Mouse (Mus musculus) CH12.LX (cell line): Measurements from ENCODE around the gene Brd3os. TPM values are rescaled to one million over a fixed set of nuclear protein-coding genes. Genes with fewer than 3 reads are reported as not detected.

Experiments
- DNase-seq: peaks from one replicate; pipeline ENCODE4 v3.0.0-alpha.2; 2013; ENCODE audit errors: extremely low read depth
- H3K27ac ChIP-seq: 2 replicates; pipeline ENCODE4 v1.5.1; 2012; ENCODE audit warnings: low read depth, mild to moderate bottlenecking, control low read depth, moderate library complexity; ENCODE audit not compliant: insufficient read depth
- H3K27me3 ChIP-seq: replicated peaks from 2 replicates; pipeline ENCODE3; 2012; ENCODE audit warnings: inconsistent platforms
- H3K36me3 ChIP-seq, 2 experiments: replicated peaks in 1 of 2; 2 replicates each; pipeline versions ENCODE3 to v1.6.1; 2012; ENCODE audit warnings: inconsistent platforms in 1 of 2, low read length in 1 of 2, mild to moderate bottlenecking in 1 of 2, mixed read lengths in 1 of 2, moderate library complexity in 1 of 2; ENCODE audit not compliant: control insufficient read depth in 1 of 2, insufficient read depth in 1 of 2
- H3K4me1 ChIP-seq, 2 experiments: 2 replicates each; pipeline ENCODE4 v1.6.1; 2012; ENCODE audit warnings: inconsistent platforms in 1 of 2, moderate library complexity in 1 of 2; ENCODE audit not compliant: insufficient read depth in 2 of 2, control insufficient read depth in 1 of 2
- H3K4me2 ChIP-seq: 2 replicates; pipeline ENCODE4 v1.6.1; 2012; ENCODE audit warnings: low read depth, mild to moderate bottlenecking, control low read depth; ENCODE audit not compliant: poor library complexity, insufficient read depth, severe bottlenecking
- H3K4me3 ChIP-seq, 3 experiments: fragments of 150-350 bp in 1 of 3; sonication (generic) in 1 of 3; replicated peaks in 1 of 3; 2 replicates each; pipeline versions ENCODE3 to v1.5.1; 2011 to 2012; ENCODE audit warnings: low read depth in 2 of 3, low read length in 2 of 3, mild to moderate bottlenecking in 2 of 3, moderate library complexity in 2 of 3, control low read depth in 1 of 3, improper control_type of control experiment in 1 of 3, inconsistent platforms in 1 of 3, mixed read lengths in 1 of 3; ENCODE audit not compliant: poor library complexity in 1 of 3
- H3K79me2 ChIP-seq: replicated peaks from 2 replicates; pipeline ENCODE4 v1.6.1; 2012; ENCODE audit warnings: mild to moderate bottlenecking, moderate library complexity; ENCODE audit not compliant: control insufficient read depth, poor library complexity, insufficient read depth, severe bottlenecking; ENCODE audit errors: extremely low read depth
- H3K9ac ChIP-seq: 2 replicates; pipeline ENCODE4 v1.6.1; 2012; ENCODE audit warnings: low read depth, mild to moderate bottlenecking, control low read depth, moderate library complexity; ENCODE audit not compliant: insufficient read depth
- H3K9me3 ChIP-seq: replicated peaks from 2 replicates; pipeline ENCODE3; 2012; ENCODE audit warnings: low read length, inconsistent platforms, mixed read lengths
- BHLHE40 ChIP-seq: IDR thresholded peaks from 2 replicates; pipeline ENCODE4 v1.6.1; 2011; ENCODE audit warnings: mild to moderate bottlenecking, low read depth, low read length, improper control_type of control experiment
- CHD1 ChIP-seq: IDR thresholded peaks from 2 replicates; pipeline ENCODE4 v1.6.1; 2012; ENCODE audit warnings: low read depth, low read length, improper control_type of control experiment, inconsistent platforms
- CHD2 ChIP-seq: IDR thresholded peaks from 2 replicates; pipeline ENCODE4 v1.6.1; 2011; ENCODE audit warnings: low read length, improper control_type of control experiment
- E2F4 ChIP-seq: IDR thresholded peaks from 2 replicates; pipeline ENCODE4 v1.6.1; 2011; ENCODE audit warnings: low read depth, low read length, improper control_type of control experiment; ENCODE audit not compliant: insufficient replicate concordance
- ELF1 ChIP-seq: IDR thresholded peaks from 2 replicates; pipeline ENCODE4 v1.6.1; 2014; ENCODE audit warnings: low read depth, mild to moderate bottlenecking, inconsistent platforms, low read length, improper control_type of control experiment
- EP300 ChIP-seq: IDR thresholded peaks from 2 replicates; pipeline ENCODE4 v1.6.1; 2011; ENCODE audit warnings: low read length, improper control_type of control experiment
- ETS1 ChIP-seq: conservative IDR thresholded peaks from 2 replicates; pipeline ENCODE4 v1.6.1; 2012; ENCODE audit warnings: low read depth, mild to moderate bottlenecking, inconsistent platforms, low read length, improper control_type of control experiment, moderate library complexity
- GABPA ChIP-seq: IDR thresholded peaks from 2 replicates; pipeline ENCODE4 v1.6.1; 2012; ENCODE audit warnings: low read depth, low read length, improper control_type of control experiment, inconsistent platforms; ENCODE audit not compliant: insufficient replicate concordance
- HCFC1 ChIP-seq: IDR thresholded peaks from 2 replicates; pipeline ENCODE4 v1.6.1; 2012; ENCODE audit warnings: low read depth, mild to moderate bottlenecking, inconsistent platforms, low read length, improper control_type of control experiment
- KAT2A ChIP-seq: IDR thresholded peaks from 2 replicates; pipeline ENCODE4 v1.6.1; 2012; ENCODE audit warnings: low read length, improper control_type of control experiment, inconsistent platforms; ENCODE audit not compliant: insufficient replicate concordance
- MAFK ChIP-seq: IDR thresholded peaks from 2 replicates; pipeline ENCODE4 v1.6.1; 2011; ENCODE audit warnings: low read length, improper control_type of control experiment; ENCODE audit not compliant: insufficient replicate concordance
- MAZ ChIP-seq: IDR thresholded peaks from 2 replicates; pipeline ENCODE4 v1.6.1; 2012; ENCODE audit warnings: low read depth, mild to moderate bottlenecking, inconsistent platforms, low read length, improper control_type of control experiment, moderate library complexity
- MEF2A ChIP-seq: IDR thresholded peaks from 2 replicates; pipeline ENCODE4 v1.6.1; 2014; ENCODE audit warnings: low read depth, mild to moderate bottlenecking, inconsistent platforms, low read length, improper control_type of control experiment, borderline replicate concordance
- MYC ChIP-seq: IDR thresholded peaks from 2 replicates; pipeline ENCODE4 v1.6.1; 2011; ENCODE audit warnings: low read depth, mild to moderate bottlenecking, improper control_type of control experiment, low read length
- NELFE ChIP-seq: IDR thresholded peaks from 2 replicates; pipeline ENCODE4 v1.6.1; 2011; ENCODE audit warnings: low read depth, low read length, improper control_type of control experiment
- PAX5 ChIP-seq: IDR thresholded peaks from 2 replicates; pipeline ENCODE4 v1.6.1; 2012; ENCODE audit warnings: low read length, inconsistent platforms, mixed read lengths
- POLR2A ChIP-seq: IDR thresholded peaks from 2 replicates; pipeline ENCODE4 v1.6.1; 2011; ENCODE audit warnings: low read depth, mild to moderate bottlenecking, improper control_type of control experiment, low read length
- POLR2AphosphoS2 ChIP-seq: IDR thresholded peaks from 2 replicates; pipeline ENCODE4 v1.6.1; 2011; ENCODE audit warnings: low read depth, low read length, improper control_type of control experiment
- RCOR1 ChIP-seq: conservative IDR thresholded peaks from 2 replicates; pipeline ENCODE4 v1.6.1; 2012; ENCODE audit warnings: low read depth, mild to moderate bottlenecking, inconsistent platforms, low read length, improper control_type of control experiment
- SIN3A ChIP-seq: IDR thresholded peaks from 2 replicates; pipeline ENCODE4 v1.6.1; 2012; ENCODE audit warnings: low read length, improper control_type of control experiment, inconsistent platforms
- TBP ChIP-seq: conservative IDR thresholded peaks from 2 replicates; pipeline ENCODE4 v1.6.1; 2011; ENCODE audit warnings: low read depth, low read length, improper control_type of control experiment
- USF1 ChIP-seq: IDR thresholded peaks from 2 replicates; pipeline ENCODE4 v1.6.1; 2014; ENCODE audit warnings: low read depth, mild to moderate bottlenecking, inconsistent platforms, low read length, improper control_type of control experiment
- ZC3H11A ChIP-seq: IDR thresholded peaks from 2 replicates; pipeline ENCODE4 v1.6.1; 2012; ENCODE audit warnings: low read depth, mild to moderate bottlenecking, inconsistent platforms, low read length, improper control_type of control experiment
- ZMIZ1 ChIP-seq: IDR thresholded peaks from 2 replicates; pipeline ENCODE4 v1.6.1; 2012; ENCODE audit warnings: low read depth, mild to moderate bottlenecking, inconsistent platforms, low read length, improper control_type of control experiment
- dilution Hi-C: fragments of 300-500 bp; cut with MboI; formaldehyde crosslinking; loops from 2 replicates; pipeline ENCODE4 v1.14.3; 2020; ENCODE audit warnings: low sequenced_read_pairs; ENCODE audit not compliant: extremely low pct_unique_long_range_greater_than_20kb, extremely low pct_ligation_motif_present
- in situ Hi-C: fragments of 300-500 bp; cut with MboI; formaldehyde crosslinking; loops from 3 replicates; pipeline ENCODE4 v1.14.3; 2019; ENCODE audit warnings: low sequenced_read_pairs, low pct_ligation_motif_present, low pct_unique_long_range_greater_than_20kb, mixed read lengths
- polyA plus RNA-seq: library from polyadenylated mRNA; unstranded; fragments of >175 nt; gene quantifications from 2 replicates; pipeline ENCODE4 v1.2.1, GENCODE M21; 2012; ENCODE audit warnings: low read depth; ENCODE audit not compliant: insufficient read length
- total RNA-seq, 2 experiments: library from RNA; depleted of rRNA; stranded (reverse); fragments of 300-350 nt in 1 of 2; fragments of >200 nt in 1 of 2; gene quantifications; 2 replicates each; pipeline ENCODE4 v1.2.3; 2012 to 2014

The Brd3os gene
- total and polyA plus RNA-seq, 3 experiments = 1.2 to 2.1 (median 1.8) TPM

GRCm38 (mm10) chr2:27459735-27460134 lies 17.6 kb downstream of the Brd3os start:
- no peak for TF ChIP-seq ETS1
- TF ChIP-seq, all 38 proteins: peak for 0
- Histone ChIP-seq H3K4me1 (peaks cover 10 to 21% of the 10 kb centered on the region in 2 experiments), H3K4me3 (no peak overlapping the region), H3K27ac (no peak overlapping the region), H3K9ac (no peak overlapping the region), H3K27me3 (no peaks in the 10 kb centered on the region), H3K79me2 (no peaks in the 10 kb centered on the region), H3K4me2 (no peak overlapping the region), H3K9me3 (no peaks in the 10 kb centered on the region), H3K36me3 (peaks cover 72 to 95% of the 10 kb centered on the region in 2 experiments)
- in situ Hi-C loops (no loop called here), dilution Hi-C loops (no loop called here)
- DNase-seq = no peak

DNA sequence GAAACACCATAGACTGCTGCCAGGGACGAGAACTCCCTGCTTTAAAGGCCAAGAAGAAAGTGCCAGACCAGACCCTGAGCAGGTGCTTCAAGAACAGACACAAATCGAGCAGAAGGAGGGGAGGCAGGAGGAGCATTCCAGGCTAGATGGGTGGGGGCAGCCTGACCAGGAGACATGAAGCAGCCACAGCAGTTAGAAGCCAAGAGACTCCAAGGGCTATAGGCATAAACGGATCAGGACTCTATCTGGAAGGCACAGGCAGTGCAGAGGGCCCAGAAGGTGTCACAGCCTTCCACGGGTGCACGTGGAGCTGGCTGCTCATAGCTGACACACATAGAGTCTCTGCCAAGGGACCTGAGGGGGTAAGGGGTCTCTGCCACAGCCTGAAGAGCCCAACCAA lies 18.0 kb downstream of the Brd3os start:
- dilution Hi-C loops (no loop called here), in situ Hi-C loops (no loop called here)
- TF ChIP-seq TBP = no peak
- TF ChIP-seq EP300 = no peak
- TF ChIP-seq MEF2A = no peak
- TF ChIP-seq USF1 = no peak
- TF ChIP-seq MAFK = no peak
- no peak for TF ChIP-seq HCFC1
- TF ChIP-seq ZMIZ1 = no peak
- no peak for TF ChIP-seq POLR2A
- TF ChIP-seq NELFE = no peak
- TF ChIP-seq ZC3H11A = no peak
- H3K4me3 ChIP-seq = no peak overlapping the region
- H3K79me2 ChIP-seq = no peaks in the 10 kb centered on the region
- H3K9me3 ChIP-seq = no peaks in the 10 kb centered on the region
- H3K36me3 ChIP-seq = peaks cover 71 to 92% of the 10 kb centered on the region in 2 experiments
- H3K4me2 ChIP-seq = no peak overlapping the region
- no peaks in the 10 kb centered on the region for H3K27me3 ChIP-seq
- DNase-seq = no peak
- peaks cover 10 to 21% of the 10 kb centered on the region in 2 experiments for H3K4me1 ChIP-seq
- no peak overlapping the region for H3K27ac ChIP-seq
- no peak overlapping the region for H3K9ac ChIP-seq

DNA sequence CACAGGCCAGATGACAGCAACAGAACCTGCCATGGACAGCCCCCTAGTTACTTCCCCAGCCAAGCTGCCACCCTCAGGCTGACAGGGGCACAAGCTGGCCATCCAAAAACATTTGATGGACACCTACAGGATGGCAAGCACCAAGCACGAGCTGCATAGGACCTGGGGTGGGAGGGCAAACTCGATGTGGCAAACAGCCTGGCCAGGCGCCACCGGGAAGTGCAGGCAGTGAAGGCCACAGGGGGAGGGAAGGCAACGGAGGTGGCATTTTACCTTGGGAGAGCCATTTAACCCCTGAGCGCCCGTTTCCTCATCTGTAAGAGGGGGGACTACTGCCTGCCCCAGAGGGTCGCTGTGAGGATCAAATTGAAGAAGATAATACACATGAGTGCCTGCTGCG lies 18.5 kb downstream of the Brd3os start:
- H3K4me2 ChIP-seq = no peak overlapping the region
- TF ChIP-seq ZC3H11A (no peak), USF1 (no peak), EP300 (no peak), ETS1 (no peak), MAFK (no peak), GABPA (no peak), POLR2AphosphoS2 (no peak), ELF1 (no peak), NELFE (no peak), MYC (no peak), CHD2 (no peak), RCOR1 (no peak), PAX5 (no peak), BHLHE40 (no peak), CHD1 (no peak), E2F4 (no peak), MAZ (no peak), SIN3A (no peak), KAT2A (no peak)
- no peaks in the 10 kb centered on the region for H3K79me2 ChIP-seq
- peaks cover 10 to 21% of the 10 kb centered on the region in 2 experiments for H3K4me1 ChIP-seq
- no peak for DNase-seq
- dilution Hi-C loops (no loop called here), in situ Hi-C loops (no loop called here)
- H3K36me3 ChIP-seq = peaks cover 68 to 92% of the 10 kb centered on the region in 2 experiments
- H3K27me3 ChIP-seq = no peaks in the 10 kb centered on the region
- H3K9ac ChIP-seq = no peak overlapping the region
- H3K4me3 ChIP-seq = no peak overlapping the region
- no peak overlapping the region for H3K27ac ChIP-seq
- H3K9me3 ChIP-seq = no peaks in the 10 kb centered on the region
